Mouse (Mus musculus): ENCODE measurements around the gene L3mbtl1. TPM values are rescaled to one million over a fixed set of nuclear protein-coding genes. Genes with fewer than 3 reads are reported as not detected.

Gene L3mbtl1
- polyA plus RNA-seq, 2 experiments = 0.29 to 0.78 TPM

DNA sequence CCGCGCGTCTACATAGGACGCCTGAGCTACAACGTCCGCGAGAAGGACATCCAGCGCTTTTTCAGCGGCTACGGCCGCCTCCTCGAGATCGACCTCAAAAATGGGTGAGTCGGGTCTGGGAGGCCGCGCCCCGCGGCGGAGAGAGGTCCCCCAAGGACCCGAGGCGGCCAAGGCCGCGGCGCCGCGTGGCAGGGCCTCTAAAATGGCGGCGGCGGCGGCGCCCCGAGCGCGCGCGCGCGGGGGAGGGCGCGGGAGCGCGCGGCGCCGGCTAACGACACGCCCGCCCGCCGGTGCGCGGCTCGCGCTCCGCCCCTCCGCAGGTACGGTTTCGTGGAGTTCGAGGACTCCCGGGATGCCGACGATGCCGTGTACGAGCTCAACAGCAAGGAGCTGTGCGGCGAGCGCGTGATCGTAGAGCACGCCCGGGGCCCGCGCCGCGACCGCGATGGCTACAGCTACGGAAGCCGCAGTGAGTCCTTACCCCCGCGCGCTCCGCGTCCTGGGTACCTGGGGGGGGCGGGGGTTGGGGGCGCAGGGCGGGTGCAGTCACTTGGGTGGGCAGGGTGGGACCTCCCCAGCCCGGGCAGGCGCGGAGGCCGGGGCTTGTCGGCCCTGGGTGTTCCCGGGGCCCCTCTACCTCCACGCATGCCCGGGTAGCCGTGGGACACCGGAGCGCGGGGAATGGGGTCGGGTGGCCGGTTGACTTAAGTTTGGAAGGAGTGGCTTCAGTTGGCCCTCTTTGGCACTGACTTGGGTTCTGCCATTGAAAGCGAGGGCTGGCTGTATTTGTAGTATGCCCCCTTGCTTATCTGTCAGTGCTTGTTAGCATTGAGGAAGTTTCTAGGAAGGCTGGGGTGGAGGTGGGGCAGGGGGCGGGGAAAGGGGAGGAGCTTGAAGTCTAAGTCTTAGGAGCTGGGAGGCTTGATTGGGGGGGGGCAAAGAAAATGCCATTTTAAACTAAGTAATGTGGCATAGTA, 11.3 kb upstream of the L3mbtl1 start:
- H3K4me3 ChIP-seq (replicated peaks; ENCODE audit: low read length) = peak overlapping the region; percentile 96
- H3K9ac ChIP-seq (ENCODE audit: low read depth, low read length, severe bottlenecking) = peak overlapping the region; percentile 100
- ATAC-seq (ENCODE audit: low FRiP score, low read depth) (peak; percentile 45), DNase-seq (ENCODE audit: low spot score) (peak; percentile 55)
- H3K4me2 ChIP-seq (replicated peaks; ENCODE audit: low read depth, low read length, severe bottlenecking) = peak overlapping the region; percentile 60
- H3K27ac ChIP-seq (replicated peaks; ENCODE audit: low read depth, low read length) = peak overlapping the region; percentile 97
- H3K9me3 ChIP-seq (ENCODE audit: control insufficient read depth, low read length) = no peaks in the 10 kb centered on the region
- no peaks in the 10 kb centered on the region; the same call in 1 of the 2 replicates for H3K27me3 ChIP-seq (ENCODE audit: control insufficient read depth, insufficient read depth, low read length)
- peaks cover 4% of the 10 kb centered on the region for H3K4me1 ChIP-seq (ENCODE audit: control insufficient read depth, insufficient read depth, low read length)
- TF ChIP-seq POLR2A (IDR thresholded peaks at IDR 0.05; ENCODE audit: borderline replicate concordance, extremely low read depth, insufficient read depth, insufficient read length) = no peak
- WGBS = 1% methylated on average over 48 of the region's 103 CpGs
- H3K36me3 ChIP-seq (ENCODE audit: control insufficient read depth, insufficient read depth, low read length) = peaks cover 43% of the 10 kb centered on the region

DNA sequence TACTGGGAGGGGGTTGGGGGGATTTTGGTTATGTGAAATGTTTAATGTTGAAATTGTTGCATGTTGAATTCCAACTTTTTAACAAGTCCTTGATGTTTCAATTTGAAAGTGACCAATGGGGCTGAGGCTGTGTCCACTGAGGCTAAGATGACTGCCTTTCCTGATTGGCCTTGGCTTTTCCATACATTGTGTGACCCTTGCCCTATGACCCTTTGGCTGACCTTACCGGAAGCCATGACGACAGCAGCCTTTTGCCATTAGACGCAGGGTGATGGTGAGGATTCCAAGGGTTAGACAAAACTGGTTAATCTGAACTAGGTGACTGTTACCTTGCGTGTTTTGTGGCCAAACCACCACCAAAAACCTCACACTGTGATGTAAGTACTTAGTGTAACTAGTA, 10.6 kb upstream of the L3mbtl1 start:
- Histone ChIP-seq H3K27me3 (ENCODE audit: control insufficient read depth, insufficient read depth, low read length) (no peaks in the 10 kb centered on the region; the same call in 1 of the 2 replicates), H3K27ac (replicated peaks; ENCODE audit: low read depth, low read length) (no peak overlapping the region), H3K9me3 (ENCODE audit: control insufficient read depth, low read length) (no peaks in the 10 kb centered on the region), H3K9ac (ENCODE audit: low read depth, low read length, severe bottlenecking) (peak overlapping the region; percentile 100; the same call in 1 of the 2 replicates), H3K4me1 (ENCODE audit: control insufficient read depth, insufficient read depth, low read length) (peaks cover 4% of the 10 kb centered on the region), H3K36me3 (ENCODE audit: control insufficient read depth, insufficient read depth, low read length) (peaks cover 49% of the 10 kb centered on the region), H3K4me3 (replicated peaks; ENCODE audit: low read length) (peak overlapping the region; percentile 96), H3K4me2 (replicated peaks; ENCODE audit: low read depth, low read length, severe bottlenecking) (peak overlapping the region; percentile 60)
- no peak for TF ChIP-seq POLR2A (IDR thresholded peaks at IDR 0.05; ENCODE audit: borderline replicate concordance, extremely low read depth, insufficient read depth, insufficient read length)
- no peak for DNase-seq (ENCODE audit: low spot score)
- 50% methylated on average over 4 of the region's 4 CpGs for WGBS
- ATAC-seq (ENCODE audit: low FRiP score, low read depth) = no peak

DNA sequence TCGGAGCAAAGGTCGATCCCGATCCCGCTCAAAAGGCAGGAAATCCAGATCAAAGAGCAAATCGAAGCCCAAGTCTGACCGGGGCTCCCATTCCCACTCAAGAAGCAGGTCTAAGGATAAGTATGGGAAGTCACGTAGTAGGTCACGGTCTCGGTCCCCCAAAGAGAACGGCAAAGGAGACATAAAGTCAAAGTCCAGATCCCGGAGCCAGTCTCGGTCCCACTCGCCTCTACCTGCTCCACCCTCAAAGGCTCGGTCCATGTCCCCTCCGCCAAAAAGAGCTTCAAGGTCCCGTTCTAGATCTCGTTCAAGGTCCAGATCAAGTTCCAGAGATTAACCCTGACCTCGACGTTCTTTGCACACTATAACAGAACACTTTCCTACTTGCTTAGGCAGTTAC, 8.9 kb upstream of the L3mbtl1 start:
- TF ChIP-seq POLR2A (IDR thresholded peaks at IDR 0.05; ENCODE audit: borderline replicate concordance, extremely low read depth, insufficient read depth, insufficient read length) = no peak
- H3K4me2 ChIP-seq (replicated peaks; ENCODE audit: low read depth, low read length, severe bottlenecking) = no peak overlapping the region
- H3K9ac ChIP-seq (ENCODE audit: low read depth, low read length, severe bottlenecking) = no peak overlapping the region
- H3K9me3 ChIP-seq (ENCODE audit: control insufficient read depth, low read length) = no peaks in the 10 kb centered on the region
- ATAC-seq (ENCODE audit: low FRiP score, low read depth) (no peak), DNase-seq (ENCODE audit: low spot score) (no peak)
- peaks cover 4% of the 10 kb centered on the region for H3K4me1 ChIP-seq (ENCODE audit: control insufficient read depth, insufficient read depth, low read length)
- H3K27me3 ChIP-seq (ENCODE audit: control insufficient read depth, insufficient read depth, low read length) = no peaks in the 10 kb centered on the region; the same call in 1 of the 2 replicates
- no peak overlapping the region for H3K27ac ChIP-seq (replicated peaks; ENCODE audit: low read depth, low read length)
- peaks cover 65% of the 10 kb centered on the region for H3K36me3 ChIP-seq (ENCODE audit: control insufficient read depth, insufficient read depth, low read length)
- no peak overlapping the region for H3K4me3 ChIP-seq (replicated peaks; ENCODE audit: low read length)
- 94% methylated on average over 19 of the region's 19 CpGs for WGBS

DNA sequence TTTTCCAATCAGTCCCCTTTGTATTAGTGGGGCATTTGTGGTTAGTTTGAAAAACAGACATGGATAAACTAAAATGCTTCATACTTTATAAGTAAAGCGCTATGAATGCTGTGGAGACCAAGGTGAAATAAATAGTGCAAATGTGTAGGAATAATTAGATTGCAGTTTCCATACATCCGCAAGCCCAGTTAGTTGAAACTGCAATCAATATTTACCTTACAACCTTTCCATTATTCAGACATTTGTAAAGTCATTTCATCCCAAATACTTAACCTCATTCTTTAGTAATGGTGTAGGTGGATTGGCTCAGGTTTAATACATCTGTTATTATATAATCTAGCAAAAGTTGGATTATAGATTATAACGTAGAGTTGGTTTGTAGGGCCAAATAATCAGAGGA, 7.6 kb upstream of the L3mbtl1 start:
- Histone ChIP-seq H3K4me3 (replicated peaks; ENCODE audit: low read length) (no peak overlapping the region), H3K36me3 (ENCODE audit: control insufficient read depth, insufficient read depth, low read length) (peaks cover 74% of the 10 kb centered on the region), H3K27ac (replicated peaks; ENCODE audit: low read depth, low read length) (no peak overlapping the region), H3K9me3 (ENCODE audit: control insufficient read depth, low read length) (no peaks in the 10 kb centered on the region), H3K4me2 (replicated peaks; ENCODE audit: low read depth, low read length, severe bottlenecking) (no peak overlapping the region), H3K4me1 (ENCODE audit: control insufficient read depth, insufficient read depth, low read length) (peaks cover 4% of the 10 kb centered on the region), H3K9ac (ENCODE audit: low read depth, low read length, severe bottlenecking) (no peak overlapping the region), H3K27me3 (ENCODE audit: control insufficient read depth, insufficient read depth, low read length) (no peaks in the 10 kb centered on the region)
- no peak for TF ChIP-seq POLR2A (IDR thresholded peaks at IDR 0.05; ENCODE audit: borderline replicate concordance, extremely low read depth, insufficient read depth, insufficient read length)
- DNase-seq (ENCODE audit: low spot score) = no peak
- 90% methylated on average over 3 of the region's 3 CpGs for WGBS
- ATAC-seq (ENCODE audit: low FRiP score, low read depth) = no peak

DNA sequence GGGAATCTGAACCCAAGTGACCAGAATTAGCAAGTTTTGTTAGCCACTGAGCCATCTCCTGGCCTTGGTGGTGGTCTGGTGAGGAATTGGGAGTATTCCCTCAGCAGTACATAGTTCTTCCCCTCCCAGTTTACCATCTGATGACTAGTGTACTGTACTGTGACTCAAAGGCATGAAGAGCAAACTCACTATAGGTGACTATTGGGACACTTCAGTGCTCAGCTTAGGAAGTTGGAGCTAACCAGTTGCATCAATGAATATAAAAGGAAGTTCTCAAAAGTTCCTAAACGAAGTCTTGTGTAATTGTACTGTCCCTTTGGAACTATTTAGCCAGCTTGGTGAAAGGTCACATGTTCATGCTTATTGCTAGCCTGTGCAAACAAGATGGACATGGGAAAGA, 3.7 kb upstream of the L3mbtl1 start:
- Histone ChIP-seq H3K4me3 (replicated peaks; ENCODE audit: low read length) (no peak overlapping the region), H3K4me1 (ENCODE audit: control insufficient read depth, insufficient read depth, low read length) (no peaks in the 10 kb centered on the region), H3K9ac (ENCODE audit: low read depth, low read length, severe bottlenecking) (no peak overlapping the region), H3K27ac (replicated peaks; ENCODE audit: low read depth, low read length) (no peak overlapping the region), H3K9me3 (ENCODE audit: control insufficient read depth, low read length) (no peaks in the 10 kb centered on the region), H3K36me3 (ENCODE audit: control insufficient read depth, insufficient read depth, low read length) (peaks cover 54% of the 10 kb centered on the region), H3K4me2 (replicated peaks; ENCODE audit: low read depth, low read length, severe bottlenecking) (no peak overlapping the region), H3K27me3 (ENCODE audit: control insufficient read depth, insufficient read depth, low read length) (no peaks in the 10 kb centered on the region)
- 84% methylated on average over 1 of the region's 1 CpGs for WGBS
- ATAC-seq (ENCODE audit: low FRiP score, low read depth) (no peak), DNase-seq (ENCODE audit: low spot score) (no peak)
- TF ChIP-seq POLR2A (IDR thresholded peaks at IDR 0.05; ENCODE audit: borderline replicate concordance, extremely low read depth, insufficient read depth, insufficient read length) = no peak
